ENCODE assay signal across 15 mouse cellular contexts in the genomic region with DNA sequence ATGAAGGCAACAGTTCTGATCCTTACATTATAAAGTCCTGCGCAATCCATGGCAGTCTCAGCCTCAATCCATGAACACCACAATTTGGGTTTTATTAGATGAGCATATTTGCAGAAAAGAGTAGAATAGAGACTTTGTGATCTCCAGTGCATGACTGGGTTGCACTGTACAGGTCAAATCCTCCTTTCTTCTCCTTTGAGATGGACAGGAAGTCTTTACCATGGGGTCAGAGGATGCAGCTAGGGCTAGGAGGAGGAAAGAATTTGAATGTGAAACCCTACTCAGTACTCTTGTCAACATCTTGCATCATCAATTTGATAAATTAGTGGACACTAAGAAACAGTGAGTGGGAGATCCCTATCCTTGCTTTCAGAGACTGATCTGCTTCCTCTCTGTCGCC.
"Had no signal": no experiment of that assay in that cellular context is flagged by ENCODE, and none has a peak within 500 bp of the region (broad histone marks: within the 10 kb centered on the region; RNA-seq: fewer than 3 reads in every experiment).

No protein-coding gene starts in this region.

- H3K9me3 ChIP-seq: neural tube, embryonic 15.5 days; stomach, embryonic 15.5 days had no signal

- H3K36me3 ChIP-seq: neural tube, embryonic 15.5 days; stomach, embryonic 15.5 days had no signal

- H3K4me1 ChIP-seq: neural tube, embryonic 15.5 days; stomach, embryonic 15.5 days had no signal

- DNase-seq: retina, postnatal 1 day; right cerebral cortex, adult 18-20 months; right cerebral cortex, postnatal 14 days; right cerebral cortex, postnatal 25 days; right cerebral cortex, postnatal 4 days; spleen, adult 18-20 months; thymus, adult 18-20 months; thymus, adult 2 months; thymus, postnatal 14 days; thymus, postnatal 25 days; thymus, postnatal 36 days; thymus, postnatal 4 days had no signal

- H3K27ac ChIP-seq: neural tube, embryonic 15.5 days; stomach, embryonic 15.5 days; stomach, postnatal 0 days had no signal

- H3K4me2 ChIP-seq: neural tube, embryonic 15.5 days; stomach, embryonic 15.5 days had no signal

- H3K4me3 ChIP-seq: neural tube, embryonic 15.5 days; stomach, embryonic 15.5 days had no signal

- H3K9ac ChIP-seq: neural tube, embryonic 15.5 days; stomach, embryonic 15.5 days had no signal

- H3K27me3 ChIP-seq: neural tube, embryonic 15.5 days; stomach, embryonic 15.5 days had no signal
